ENCODE assay signal across 8 mouse cellular contexts in genomic region chr11:69123056-69123692, GRCm38 (mm10). TPM values are rescaled to one million over a fixed set of nuclear protein-coding genes. Genes with fewer than 3 reads are reported as not detected.
A peak's percentile ranks its signal among the peaks of the same experiment; 100 is the strongest.
DNase-seq lines count a peak whose midpoint lies in the region; ATAC-seq lines count a peak whose summit lies in the region.

No protein-coding gene starts in this region.

- peaks cover 30% of the 10 kb centered on the region for H3K4me1 ChIP-seq in intestine, embryonic 14.5 days (replicated peaks; ENCODE audit: control insufficient read depth, insufficient read depth, low read length)

- WGBS in intestine, embryonic 14.5 days: under 1% methylated on average over 29 of the region's 29 CpGs

- H3K4me2 ChIP-seq in intestine, embryonic 14.5 days (ENCODE audit: low read length): peak overlapping the region; percentile 94

- intact Hi-C loops in left cerebral cortex, postnatal 10 days (cut with DNase I): no loop called here

- DNase-seq in adrenal gland, adult (ENCODE audit: inconsistent age in 2 of 2, low spot score in 1 of 2): peak; percentile 90 to 97
- peak; percentile 91 to 95 for DNase-seq in cerebellum, postnatal 4 days (ENCODE audit: low spot score in 2 of 2)
- DNase-seq in gastrocnemius, postnatal 10 days: peak; percentile 84
- DNase-seq in intestine, embryonic 14.5 days (ENCODE audit: low spot score): peak; percentile 99
- DNase-seq in left cerebral cortex, postnatal 10 days (ENCODE audit: extremely low spot score in 1 of 2, low spot score in 2 of 2): peak; percentile 91 to 94
- peak; percentile 90 to 91 for DNase-seq in right cerebral cortex, postnatal 36 days (ENCODE audit: low spot score in 2 of 2)

- peak overlapping the region; percentile 60 for H3K9ac ChIP-seq in intestine, embryonic 14.5 days (ENCODE audit: low read length)

- H3K36me3 ChIP-seq in intestine, embryonic 14.5 days (ENCODE audit: control insufficient read depth, insufficient read depth, low read length): no peaks in the 10 kb centered on the region

- no peaks in the 10 kb centered on the region for H3K9me3 ChIP-seq in intestine, embryonic 14.5 days (ENCODE audit: control insufficient read depth, low read length)

- 0 out of 2 replicates have a peak, but pooled peaks cover 4% of the 10 kb centered on the region for H3K27me3 ChIP-seq in intestine, embryonic 14.5 days (replicated peaks; ENCODE audit: control insufficient read depth, insufficient read depth, low read length)

- peak overlapping the region; percentile 82 for H3K4me3 ChIP-seq in intestine, embryonic 14.5 days (ENCODE audit: low read depth, low read length)

- H3K27ac ChIP-seq in intestine, embryonic 14.5 days (ENCODE audit: low read depth): peak overlapping the region; percentile 76

- peak; percentile 10 for ATAC-seq in intestine, embryonic 14.5 days (replicated peaks; ENCODE audit: low FRiP score, low TSS enrichment, low read depth)
- ATAC-seq in megakaryocyte progenitor cell, adult 5-6 weeks (replicated peaks; ENCODE audit: poor library complexity): peak; percentile 26
- ATAC-seq in megakaryocyte-erythroid progenitor cell, adult 5-6 weeks (replicated peaks; ENCODE audit: low FRiP score, low TSS enrichment, poor library complexity, severe bottlenecking): no peak

RNA-seq across cellular contexts. Expression of gene 9130213A22Rik, which starts 0.8 kb away (rescaled TPM):
- under 1 TPM; 0.27 to 0.49 TPM for total RNA-seq in gastrocnemius, postnatal 10 days (2021)
- 0.19 and 0.30 TPM in 2 replicates for polyA plus RNA-seq in intestine, embryonic 14.5 days (2014; fragmentation: Nextera tagmentation; extraction: Ambion mirVana)
- total RNA-seq in left cerebral cortex, postnatal 10 days (2021): under 1 TPM; 0.51 to 0.64 TPM
- not detected in 2 replicates for total RNA-seq in megakaryocyte progenitor cell, adult 5-6 weeks (2015)
- total RNA-seq in megakaryocyte progenitor cell, adult 5-6 weeks (2017): not detected in 2 replicates
- not detected in 2 replicates for total RNA-seq in megakaryocyte-erythroid progenitor cell, adult 5-6 weeks (2014; fragmentation: Nextera tagmentation)
- not detected in 2 replicates for total RNA-seq in megakaryocyte-erythroid progenitor cell, adult 5-6 weeks (2017)

RNA-seq across cellular contexts. Expression of gene Aloxe3, which starts 2.5 kb away (rescaled TPM):
- total RNA-seq in gastrocnemius, postnatal 10 days (2021): under 1 TPM in 1 of 2 experiments, not detected in 1; 0.27 TPM
- polyA plus RNA-seq in intestine, embryonic 14.5 days (2014; fragmentation: Nextera tagmentation; extraction: Ambion mirVana): 0.18 and 0.71 TPM in 2 replicates
- 1 to 10 TPM; 8.6 to 10.0 TPM for total RNA-seq in left cerebral cortex, postnatal 10 days (2021)
- not detected in 2 replicates for total RNA-seq in megakaryocyte progenitor cell, adult 5-6 weeks (2015)
- not detected in 2 replicates for total RNA-seq in megakaryocyte progenitor cell, adult 5-6 weeks (2017)
- not detected in 2 replicates for total RNA-seq in megakaryocyte-erythroid progenitor cell, adult 5-6 weeks (2014; fragmentation: Nextera tagmentation)
- total RNA-seq in megakaryocyte-erythroid progenitor cell, adult 5-6 weeks (2017): not detected in 2 replicates

RNA-seq across cellular contexts. Expression of gene Hes7, which starts 3.0 kb away (rescaled TPM):
- total RNA-seq in gastrocnemius, postnatal 10 days (2021): not detected
- 0.28 and 0.32 TPM in 2 replicates for polyA plus RNA-seq in intestine, embryonic 14.5 days (2014; fragmentation: Nextera tagmentation; extraction: Ambion mirVana)
- under 1 TPM; 0.57 to 0.73 TPM for total RNA-seq in left cerebral cortex, postnatal 10 days (2021)
- not detected in 2 replicates for total RNA-seq in megakaryocyte progenitor cell, adult 5-6 weeks (2015)
- total RNA-seq in megakaryocyte progenitor cell, adult 5-6 weeks (2017): not detected in 2 replicates
- total RNA-seq in megakaryocyte-erythroid progenitor cell, adult 5-6 weeks (2014; fragmentation: Nextera tagmentation): not detected in 2 replicates
- total RNA-seq in megakaryocyte-erythroid progenitor cell, adult 5-6 weeks (2017): not detected in 2 replicates

RNA-seq across cellular contexts. Expression of gene Per1, which starts 28.2 kb away (rescaled TPM):
- 10 to 100 TPM; 17.5 to 78.6 TPM for total RNA-seq in gastrocnemius, postnatal 10 days (2021)
- polyA plus RNA-seq in intestine, embryonic 14.5 days (2014; fragmentation: Nextera tagmentation; extraction: Ambion mirVana): 10.5 and 13.4 TPM in 2 replicates
- 10 to 100 TPM; 71.2 to 83.9 TPM for total RNA-seq in left cerebral cortex, postnatal 10 days (2021)
- total RNA-seq in megakaryocyte progenitor cell, adult 5-6 weeks (2015): 8.3 and 8.8 TPM in 2 replicates
- total RNA-seq in megakaryocyte progenitor cell, adult 5-6 weeks (2017): 4.0 and 4.8 TPM in 2 replicates
- 11.3 and 17.6 TPM in 2 replicates for total RNA-seq in megakaryocyte-erythroid progenitor cell, adult 5-6 weeks (2014; fragmentation: Nextera tagmentation)
- 4.7 and 12.5 TPM in 2 replicates for total RNA-seq in megakaryocyte-erythroid progenitor cell, adult 5-6 weeks (2017)

RNA-seq across cellular contexts. Expression of gene Alox12b, which starts 33.6 kb away (rescaled TPM):
- total RNA-seq in gastrocnemius, postnatal 10 days (2021): not detected
- 0.12 and 0.28 TPM in 2 replicates for polyA plus RNA-seq in intestine, embryonic 14.5 days (2014; fragmentation: Nextera tagmentation; extraction: Ambion mirVana)
- under 1 TPM; 0.45 to 0.69 TPM for total RNA-seq in left cerebral cortex, postnatal 10 days (2021)
- total RNA-seq in megakaryocyte progenitor cell, adult 5-6 weeks (2015): not detected in 2 replicates
- not detected in 2 replicates for total RNA-seq in megakaryocyte progenitor cell, adult 5-6 weeks (2017)
- not detected in 2 replicates for total RNA-seq in megakaryocyte-erythroid progenitor cell, adult 5-6 weeks (2014; fragmentation: Nextera tagmentation)
- not detected in 2 replicates for total RNA-seq in megakaryocyte-erythroid progenitor cell, adult 5-6 weeks (2017)

Comparison
In these comparisons a context has a peak if more than half of its experiments do, and no peak if none do; other contexts are left out.
1. RNA of gene Aloxe3, which starts 2.5 kb away (total RNA-seq): 8.6 to 10.0 TPM in left cerebral cortex, postnatal 10 days; 0.27 TPM in gastrocnemius, postnatal 10 days, not detected in megakaryocyte-erythroid progenitor cell, adult 5-6 weeks and not detected in megakaryocyte progenitor cell, adult 5-6 weeks; every median in the first group is over 4 times any median in the second.
2. Peak in every context shown above with its lines, with median percentiles within 50 percentile points of each other: DNase-seq.